Mouse (Mus musculus) limb, embryonic 15.5 days (tissue): ENCODE data around the gene Abca1. TPM values are rescaled to one million over a fixed set of nuclear protein-coding genes. Genes with fewer than 3 reads are reported as not detected.

Experiments used
- ATAC-seq: fragments of 200-750 bp; cut with Nextera tagmentation; 2 replicates; pipeline ENCODE4 v1.8.0; 2017; ENCODE audit warnings: low read depth, moderate TSS enrichment; ENCODE audit not compliant: insufficient number of reproducible peaks, low FRiP score, low TSS enrichment
- H3K27ac ChIP-seq: fragments of 300-500 bp; sonication (generic); 2 replicates; pipeline ENCODE4 v1.5.1; 2015; ENCODE audit warnings: moderate library complexity, mild to moderate bottlenecking, inconsistent platforms
- H3K27me3 ChIP-seq: fragments of 300-500 bp; sonication (generic); 2 replicates; pipeline ENCODE4 v1.6.1; 2015; ENCODE audit warnings: inconsistent platforms
- H3K36me3 ChIP-seq: fragments of 300-500 bp; sonication (generic); 2 replicates; pipeline ENCODE4 v1.6.1; 2015; ENCODE audit warnings: inconsistent platforms
- H3K4me1 ChIP-seq: fragments of 300-500 bp; sonication (generic); 2 replicates; pipeline ENCODE4 v1.6.1; 2015; ENCODE audit warnings: inconsistent platforms
- H3K4me2 ChIP-seq: fragments of 300-500 bp; sonication (generic); 2 replicates; pipeline ENCODE4 v1.6.1; 2015; ENCODE audit warnings: mild to moderate bottlenecking, inconsistent platforms
- H3K4me3 ChIP-seq: fragments of 300-500 bp; sonication (generic); 2 replicates; pipeline ENCODE4 v1.5.1; 2015; ENCODE audit warnings: mild to moderate bottlenecking, inconsistent platforms
- H3K9ac ChIP-seq: fragments of 300-500 bp; sonication (generic); 2 replicates; pipeline ENCODE4 v1.6.1; 2015; ENCODE audit warnings: inconsistent platforms
- H3K9me3 ChIP-seq: fragments of 300-500 bp; sonication (generic); 2 replicates; pipeline ENCODE4 v1.6.1; 2016; ENCODE audit warnings: inconsistent platforms
- WGBS: fragments of 180-500 bp; shearing (Covaris S2); methylation state at CpG from one replicate; pipeline ENCODE4 v1.1.7; 2015; 5-methylcytosine and 5-hydroxymethylcytosine counted together
- polyA plus RNA-seq: library from polyadenylated mRNA; unstranded; fragments of >200 nt; fragmentation: Nextera tagmentation; extraction: Ambion mirVana; gene quantifications from 2 replicates; pipeline ENCODE4 v1.2.1, GENCODE M21; 2015

The Abca1 gene
- polyA plus RNA-seq, 1 experiment from 2014 or later: 8.3 TPM

GRCm38 (mm10) chr4:53078793-53079310 lies 80.8 kb downstream of the Abca1 start:
- Histone ChIP-seq H3K36me3 (peaks cover 81% of the 10 kb centered on the region), H3K9ac (no peak overlapping the region), H3K4me3 (no peak overlapping the region), H3K9me3 (no peaks in the 10 kb centered on the region), H3K4me2 (no peak overlapping the region), H3K4me1 (no peaks in the 10 kb centered on the region), H3K27ac (no peak overlapping the region), H3K27me3 (no peaks in the 10 kb centered on the region)
- no peak for ATAC-seq
- 86% methylated on average over 2 of the region's 2 CpGs for WGBS

GRCm38 (mm10) chr4:53076788-53077350 lies 82.8 kb downstream of the Abca1 start:
- WGBS: 91% methylated on average over 4 of the region's 4 CpGs

GRCm38 (mm10) chr4:53073025-53073424 lies 86.7 kb downstream of the Abca1 start:
- H3K27me3 ChIP-seq: no peaks in the 10 kb centered on the region
- no peak for ATAC-seq
- H3K4me3 ChIP-seq: no peak overlapping the region
- no peak overlapping the region for H3K27ac ChIP-seq
- no peak overlapping the region for H3K9ac ChIP-seq
- H3K9me3 ChIP-seq: no peaks in the 10 kb centered on the region
- 85% methylated on average over 7 of the region's 7 CpGs for WGBS
- peaks cover 75% of the 10 kb centered on the region for H3K36me3 ChIP-seq
- H3K4me1 ChIP-seq: no peaks in the 10 kb centered on the region
- no peak overlapping the region for H3K4me2 ChIP-seq

More at GRCm38 (mm10) chr4:53076788-53077350, 82.8 kb downstream of the Abca1 start:
- Histone ChIP-seq H3K27me3 (no peaks in the 10 kb centered on the region), H3K4me3 (no peak overlapping the region), H3K9ac (no peak overlapping the region), H3K27ac (no peak overlapping the region), H3K4me1 (no peaks in the 10 kb centered on the region), H3K4me2 (no peak overlapping the region), H3K9me3 (no peaks in the 10 kb centered on the region), H3K36me3 (peaks cover 76% of the 10 kb centered on the region)
- ATAC-seq: no peak

GRCm38 (mm10) chr4:53062301-53063008 lies 97.2 kb downstream of the Abca1 start:
- H3K4me1 ChIP-seq: no peaks in the 10 kb centered on the region
- no peak overlapping the region for H3K27ac ChIP-seq
- no peak for ATAC-seq
- 70% methylated on average over 7 of the region's 7 CpGs for WGBS
- no peaks in the 10 kb centered on the region for H3K27me3 ChIP-seq
- no peaks in the 10 kb centered on the region for H3K9me3 ChIP-seq
- H3K4me3 ChIP-seq: no peak overlapping the region
- peaks cover 65% of the 10 kb centered on the region for H3K36me3 ChIP-seq
- no peak overlapping the region for H3K4me2 ChIP-seq
- H3K9ac ChIP-seq: no peak overlapping the region

GRCm38 (mm10) chr4:53046238-53047022 lies 113.3 kb downstream of the Abca1 start:
- Histone ChIP-seq H3K4me1 (no peaks in the 10 kb centered on the region), H3K4me2 (no peak overlapping the region), H3K9ac (no peak overlapping the region), H3K9me3 (no peaks in the 10 kb centered on the region), H3K36me3 (peaks cover 71% of the 10 kb centered on the region), H3K27ac (no peak overlapping the region), H3K4me3 (no peak overlapping the region), H3K27me3 (no peaks in the 10 kb centered on the region)
- WGBS: 75% methylated on average over 9 of the region's 9 CpGs
- ATAC-seq: no peak

GRCm38 (mm10) chr4:53045807-53046206 lies 113.9 kb downstream of the Abca1 start:
- Histone ChIP-seq H3K4me2 (no peak overlapping the region), H3K9me3 (no peaks in the 10 kb centered on the region), H3K36me3 (peaks cover 72% of the 10 kb centered on the region), H3K27me3 (no peaks in the 10 kb centered on the region), H3K9ac (no peak overlapping the region), H3K4me1 (no peaks in the 10 kb centered on the region), H3K27ac (no peak overlapping the region), H3K4me3 (no peak overlapping the region)
- 86% methylated on average over 7 of the region's 7 CpGs for WGBS
- ATAC-seq: no peak

GRCm38 (mm10) chr4:53043819-53044218 lies 115.9 kb downstream of the Abca1 start:
- Histone ChIP-seq H3K9me3 (no peaks in the 10 kb centered on the region), H3K27me3 (no peaks in the 10 kb centered on the region), H3K9ac (no peak overlapping the region), H3K36me3 (peaks cover 62% of the 10 kb centered on the region), H3K4me1 (no peaks in the 10 kb centered on the region), H3K4me2 (no peak overlapping the region), H3K27ac (no peak overlapping the region), H3K4me3 (no peak overlapping the region)
- 88% methylated on average over 8 of the region's 8 CpGs for WGBS
- no peak for ATAC-seq

- no peak overlapping the region for H3K4me2 ChIP-seq
- 46% methylated on average over 8 of the region's 8 CpGs for WGBS
- ATAC-seq: no peak
- no peaks in the 10 kb centered on the region for H3K27me3 ChIP-seq
- no peak overlapping the region for H3K27ac ChIP-seq
- H3K9ac ChIP-seq: no peak overlapping the region
- H3K4me3 ChIP-seq: no peak overlapping the region
- H3K9me3 ChIP-seq: no peaks in the 10 kb centered on the region
- peaks cover 24% of the 10 kb centered on the region for H3K36me3 ChIP-seq
- H3K4me1 ChIP-seq: no peaks in the 10 kb centered on the region
Observed at GRCm38 (mm10) chr4:53030326-53030948, 129.3 kb downstream of the Abca1 start.

GRCm38 (mm10) chr4:53027811-53028210 lies 131.9 kb downstream of the Abca1 start:
- H3K9ac ChIP-seq: no peak overlapping the region
- 64% methylated on average over 3 of the region's 3 CpGs for WGBS
- no peak for ATAC-seq

GRCm38 (mm10) chr4:53024397-53024796 lies 135.3 kb downstream of the Abca1 start:
- Histone ChIP-seq H3K9ac (no peak overlapping the region), H3K9me3 (no peaks in the 10 kb centered on the region), H3K27me3 (no peaks in the 10 kb centered on the region), H3K4me2 (no peak overlapping the region), H3K36me3 (peaks cover 28% of the 10 kb centered on the region), H3K4me1 (no peaks in the 10 kb centered on the region), H3K4me3 (no peak overlapping the region), H3K27ac (no peak overlapping the region)
- WGBS: 88% methylated on average over 4 of the region's 4 CpGs
- no peak for ATAC-seq

More at GRCm38 (mm10) chr4:53027811-53028210, 131.9 kb downstream of the Abca1 start:
- Histone ChIP-seq H3K9me3 (no peaks in the 10 kb centered on the region), H3K4me2 (no peak overlapping the region), H3K4me1 (no peaks in the 10 kb centered on the region), H3K36me3 (peaks cover 11% of the 10 kb centered on the region), H3K27me3 (no peaks in the 10 kb centered on the region), H3K27ac (no peak overlapping the region), H3K4me3 (no peak overlapping the region)

- Histone ChIP-seq H3K27me3 (no peaks in the 10 kb centered on the region), H3K36me3 (peaks cover 32% of the 10 kb centered on the region), H3K9me3 (no peaks in the 10 kb centered on the region), H3K4me3 (no peak overlapping the region), H3K4me2 (no peak overlapping the region), H3K4me1 (no peaks in the 10 kb centered on the region), H3K9ac (no peak overlapping the region), H3K27ac (no peak overlapping the region)
- WGBS: 91% methylated on average over 14 of the region's 14 CpGs
- no peak for ATAC-seq
Observed at GRCm38 (mm10) chr4:53023189-53023925, 136.3 kb downstream of the Abca1 start.
